Mouse (Mus musculus): ENCODE measurements at regions not wholly inside any gene's neighbourhood (a gene's known extent, or its start where the extent isn't known, plus 50 kb on each side); places are given as distances from the start of the nearest gene placed in this dataset.

DNA sequence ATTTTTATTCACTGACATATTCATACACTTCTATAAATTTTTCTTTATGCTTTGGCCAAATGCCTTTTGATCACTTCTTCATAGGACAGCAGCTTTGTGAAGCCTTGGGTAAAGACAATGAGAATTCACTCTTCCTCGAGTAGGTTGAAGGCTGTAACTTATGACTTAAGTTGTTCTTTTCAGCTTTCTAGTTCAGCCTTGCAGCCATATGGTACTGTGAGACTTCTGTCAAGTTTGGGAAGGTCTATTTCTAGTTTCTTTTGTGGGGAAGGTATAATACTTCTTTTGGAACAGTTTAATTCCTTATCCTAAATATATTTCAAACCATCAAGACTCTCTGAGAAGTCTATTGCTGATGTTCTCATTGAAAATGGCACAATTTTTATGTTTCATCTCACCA, 2413.6 kb upstream of the Gm7489 start:
- no peak overlapping the region for H3K4me3 ChIP-seq
- WGBS, result 79% methylated on average over 1 of the region's 1 CpGs
- H3K27ac ChIP-seq (replicated peaks), result no peak overlapping the region
- ATAC-seq (replicated peaks), result no peak
- no peak overlapping the region for H3K9ac ChIP-seq (replicated peaks)
- H3K9me3 ChIP-seq, result no peaks in the 10 kb centered on the region
- no peaks in the 10 kb centered on the region for H3K36me3 ChIP-seq
- no peaks in the 10 kb centered on the region for H3K27me3 ChIP-seq
- H3K4me2 ChIP-seq (replicated peaks), result no peak overlapping the region
- H3K4me1 ChIP-seq, result no peaks in the 10 kb centered on the region

GRCm38 (mm10) chr15:51472049-51472448, 2412.7 kb upstream of the Gm7489 start:
- Histone ChIP-seq H3K4me2 (replicated peaks) (no peak overlapping the region), H3K9me3 (no peaks in the 10 kb centered on the region), H3K36me3 (no peaks in the 10 kb centered on the region), H3K27me3 (no peaks in the 10 kb centered on the region), H3K27ac (replicated peaks) (no peak overlapping the region), H3K4me3 (no peak overlapping the region), H3K9ac (replicated peaks) (no peak overlapping the region), H3K4me1 (no peaks in the 10 kb centered on the region)
- no peak for ATAC-seq (replicated peaks)
- WGBS, result 93% methylated on average over 2 of the region's 2 CpGs

- WGBS, result 86% methylated on average over 4 of the region's 4 CpGs
- Histone ChIP-seq H3K4me1 (no peaks in the 10 kb centered on the region), H3K4me2 (replicated peaks) (no peak overlapping the region), H3K27ac (replicated peaks) (no peak overlapping the region), H3K9ac (replicated peaks) (no peak overlapping the region), H3K36me3 (no peaks in the 10 kb centered on the region), H3K27me3 (no peaks in the 10 kb centered on the region), H3K9me3 (no peaks in the 10 kb centered on the region), H3K4me3 (no peak overlapping the region)
- no peak for ATAC-seq (replicated peaks)
These were observed 2402.8 kb upstream of the Gm7489 start for GRCm38 (mm10) chr15:51481856-51482255.

DNA sequence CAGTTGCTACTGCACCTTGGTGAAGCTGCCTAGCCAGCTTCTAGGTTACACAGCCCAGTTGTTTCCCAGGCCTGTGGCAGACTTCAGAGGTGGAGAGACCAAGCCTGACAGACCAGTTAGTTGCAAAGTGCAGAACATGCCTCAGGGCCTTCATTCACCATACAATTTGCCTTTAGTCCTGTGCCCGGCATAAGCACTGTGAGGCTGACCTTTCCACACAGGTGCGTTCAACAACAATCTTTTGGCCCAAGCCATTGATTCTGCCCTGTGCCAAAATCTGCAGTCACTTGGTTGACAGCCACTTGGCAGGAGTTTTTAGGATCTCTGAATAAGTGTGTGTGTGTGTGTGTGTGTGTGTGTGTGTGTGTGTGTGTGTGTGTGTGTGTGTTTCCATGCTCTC, 2400.5 kb upstream of the Gm7489 start:
- 56% methylated on average over 2 of the region's 2 CpGs for WGBS
- Histone ChIP-seq H3K9me3 (no peaks in the 10 kb centered on the region), H3K4me3 (no peak overlapping the region)

GRCm38 (mm10) chr15:51485554-51485953, 2399.2 kb upstream of the Gm7489 start:
- Histone ChIP-seq H3K9me3 (no peaks in the 10 kb centered on the region), H3K9ac (replicated peaks) (no peak overlapping the region), H3K4me2 (replicated peaks) (no peak overlapping the region), H3K36me3 (no peaks in the 10 kb centered on the region), H3K27me3 (no peaks in the 10 kb centered on the region), H3K27ac (replicated peaks) (no peak overlapping the region), H3K4me1 (no peaks in the 10 kb centered on the region), H3K4me3 (no peak overlapping the region)
- ATAC-seq (replicated peaks), result no peak
- 81% methylated on average over 2 of the region's 2 CpGs for WGBS

More for the DNA sequence above, 2400.5 kb upstream of the Gm7489 start:
- no peak overlapping the region for H3K9ac ChIP-seq (replicated peaks)
- no peak overlapping the region for H3K27ac ChIP-seq (replicated peaks)
- no peaks in the 10 kb centered on the region for H3K4me1 ChIP-seq
- H3K27me3 ChIP-seq, result no peaks in the 10 kb centered on the region
- no peak overlapping the region for H3K4me2 ChIP-seq (replicated peaks)
- no peaks in the 10 kb centered on the region for H3K36me3 ChIP-seq
- ATAC-seq (replicated peaks), result no peak

- H3K27ac ChIP-seq (replicated peaks), result no peak overlapping the region
- 0 out of 2 replicates have a peak overlapping the region, but pooled peaks have one; percentile 42 for H3K4me2 ChIP-seq (replicated peaks)
- WGBS, result 65% methylated on average over 12 of the region's 12 CpGs
These were observed 2382.5 kb upstream of the Gm7489 start for GRCm38 (mm10) chr15:51502058-51502741.

DNA sequence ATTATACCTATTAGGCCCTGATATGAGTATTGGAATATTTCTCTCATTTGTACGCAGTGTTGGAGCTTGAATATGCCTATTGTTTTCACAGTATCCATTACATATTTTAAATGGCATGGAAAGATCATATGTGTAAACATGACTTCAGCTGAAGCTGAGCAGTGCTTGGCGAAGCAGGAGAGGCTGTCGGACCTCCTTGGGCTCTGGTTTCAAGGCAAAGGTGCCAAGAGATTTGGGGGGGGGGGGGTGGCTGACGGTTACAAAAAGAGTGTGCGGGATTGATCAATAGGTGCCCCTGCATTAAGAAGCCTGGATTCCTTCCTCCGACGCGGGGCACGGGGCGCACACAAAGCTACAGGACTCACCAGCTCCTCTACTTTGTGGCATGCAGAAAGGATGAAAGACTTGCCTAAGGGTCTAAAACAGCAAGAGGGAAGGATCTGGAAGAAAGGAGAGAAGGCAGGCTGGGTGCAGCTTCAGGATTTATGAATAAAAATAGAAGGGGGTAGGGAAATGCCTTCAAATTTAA, 2381.9 kb upstream of the Gm7489 start:
- 0 out of 2 replicates have a peak, but pooled peaks have one; percentile 48 for ATAC-seq (replicated peaks)
- Histone ChIP-seq H3K9ac (replicated peaks) (0 out of 2 replicates have a peak overlapping the region, but pooled peaks have one; percentile 26), H3K4me2 (replicated peaks) (peak overlapping the region; percentile 42), H3K4me1 (peaks cover 14% of the 10 kb centered on the region), H3K27ac (replicated peaks) (peak overlapping the region; percentile 19; the same call in 1 of the 2 replicates), H3K4me3 (peak overlapping the region; percentile 18; the same call in 1 of the 2 replicates), H3K9me3 (no peaks in the 10 kb centered on the region), H3K27me3 (no peaks in the 10 kb centered on the region), H3K36me3 (no peaks in the 10 kb centered on the region)
- 23% methylated on average over 10 of the region's 10 CpGs for WGBS

More at GRCm38 (mm10) chr15:51502058-51502741, 2382.5 kb upstream of the Gm7489 start:
- 0 out of 2 replicates have a peak, but pooled peaks have one; percentile 29 for ATAC-seq (replicated peaks)
- Histone ChIP-seq H3K4me3 (no peak overlapping the region), H3K27me3 (no peaks in the 10 kb centered on the region), H3K36me3 (no peaks in the 10 kb centered on the region), H3K4me1 (peaks cover 14% of the 10 kb centered on the region), H3K9ac (replicated peaks) (no peak overlapping the region), H3K9me3 (no peaks in the 10 kb centered on the region)

DNA sequence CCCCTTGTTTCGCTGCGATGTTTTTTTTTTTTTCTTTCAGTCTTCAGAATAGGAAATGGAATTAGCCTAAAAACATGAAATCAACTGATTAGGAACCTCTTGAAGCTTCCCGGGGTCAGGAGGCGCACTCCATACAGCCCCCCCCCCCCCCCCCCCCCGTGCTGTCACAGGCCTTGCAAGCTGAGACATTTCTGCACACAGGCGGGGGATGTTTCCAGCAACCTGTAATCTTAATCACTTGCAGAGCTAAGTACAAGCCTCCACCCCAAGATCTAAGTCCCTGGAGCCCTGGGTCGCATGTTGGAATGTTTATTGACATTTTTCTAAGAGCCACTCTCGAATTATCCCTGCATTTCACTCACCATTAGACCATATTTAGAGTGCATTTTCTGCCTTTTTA, 2381.4 kb upstream of the Gm7489 start:
- Histone ChIP-seq H3K27ac (replicated peaks) (0 out of 2 replicates have a peak overlapping the region, but pooled peaks have one; percentile 19), H3K4me2 (replicated peaks) (peak overlapping the region; percentile 42), H3K27me3 (no peaks in the 10 kb centered on the region), H3K9me3 (no peaks in the 10 kb centered on the region), H3K4me1 (peaks cover 14% of the 10 kb centered on the region), H3K36me3 (no peaks in the 10 kb centered on the region), H3K9ac (replicated peaks) (no peak overlapping the region), H3K4me3 (peak overlapping the region; percentile 18; the same call in 1 of the 2 replicates)
- 10% methylated on average over 8 of the region's 8 CpGs for WGBS
- ATAC-seq (replicated peaks), result no peak

- Histone ChIP-seq H3K4me1 (peaks cover 14% of the 10 kb centered on the region), H3K4me2 (replicated peaks) (no peak overlapping the region), H3K27me3 (no peaks in the 10 kb centered on the region), H3K9ac (replicated peaks) (no peak overlapping the region), H3K4me3 (no peak overlapping the region), H3K9me3 (no peaks in the 10 kb centered on the region), H3K36me3 (no peaks in the 10 kb centered on the region), H3K27ac (replicated peaks) (no peak overlapping the region)
- ATAC-seq (replicated peaks), result 0 out of 2 replicates have a peak, but pooled peaks have one; percentile 41
- WGBS, result 75% methylated on average over 11 of the region's 11 CpGs
These were observed 2380.5 kb upstream of the Gm7489 start for GRCm38 (mm10) chr15:51504016-51504760.

DNA sequence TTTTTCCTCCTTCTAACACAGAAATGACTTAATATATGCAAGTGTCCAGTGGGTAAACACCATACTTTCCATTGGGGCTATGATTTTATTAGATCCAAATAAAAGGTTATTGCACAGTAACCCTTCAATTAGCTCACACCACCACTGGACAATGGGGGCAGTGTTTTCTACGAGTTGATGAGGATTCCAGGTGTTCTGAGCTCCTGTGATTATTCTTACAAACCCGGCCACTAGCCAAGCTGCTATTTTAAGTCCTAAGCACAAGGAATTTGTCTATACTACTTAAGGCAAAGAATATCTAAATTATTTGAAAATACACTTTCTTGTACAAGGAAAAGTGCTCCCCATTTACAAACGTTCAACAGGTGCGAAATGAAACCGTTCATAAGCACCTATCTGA, 2379.9 kb upstream of the Gm7489 start:
- Histone ChIP-seq H3K9me3 (no peaks in the 10 kb centered on the region), H3K9ac (replicated peaks) (no peak overlapping the region), H3K36me3 (no peaks in the 10 kb centered on the region), H3K27me3 (no peaks in the 10 kb centered on the region), H3K4me1 (peaks cover 14% of the 10 kb centered on the region), H3K27ac (replicated peaks) (no peak overlapping the region), H3K4me3 (no peak overlapping the region), H3K4me2 (replicated peaks) (no peak overlapping the region)
- WGBS, result 75% methylated on average over 5 of the region's 5 CpGs
- ATAC-seq (replicated peaks), result no peak

GRCm38 (mm10) chr15:51507126-51507525, 2377.6 kb upstream of the Gm7489 start:
- H3K36me3 ChIP-seq, result no peaks in the 10 kb centered on the region
- no peaks in the 10 kb centered on the region for H3K9me3 ChIP-seq
- no peak for ATAC-seq (replicated peaks)
- H3K4me1 ChIP-seq, result peaks cover 19% of the 10 kb centered on the region
- H3K27ac ChIP-seq (replicated peaks), result no peak overlapping the region
- H3K4me2 ChIP-seq (replicated peaks), result no peak overlapping the region
- H3K27me3 ChIP-seq, result no peaks in the 10 kb centered on the region
- H3K9ac ChIP-seq (replicated peaks), result no peak overlapping the region
- H3K4me3 ChIP-seq, result no peak overlapping the region
- 95% methylated on average over 2 of the region's 2 CpGs for WGBS

- Histone ChIP-seq H3K9me3 (no peaks in the 10 kb centered on the region), H3K36me3 (no peaks in the 10 kb centered on the region), H3K4me1 (peaks cover 5% of the 10 kb centered on the region), H3K4me2 (replicated peaks) (no peak overlapping the region), H3K4me3 (no peak overlapping the region), H3K27ac (replicated peaks) (no peak overlapping the region), H3K9ac (replicated peaks) (no peak overlapping the region), H3K27me3 (no peaks in the 10 kb centered on the region)
- WGBS, result 7% methylated on average over 5 of the region's 5 CpGs
- no peak for ATAC-seq (replicated peaks)
These were observed 2373.4 kb upstream of the Gm7489 start for GRCm38 (mm10) chr15:51511319-51511718.
